Mouse (Mus musculus): Measurements from ENCODE around the gene Trp53tg5. TPM values are rescaled to one million over a fixed set of nuclear protein-coding genes. Genes with fewer than 3 reads are reported as not detected.

Gene Trp53tg5
- polyA plus RNA-seq, 1 experiment: not detected

DNA sequence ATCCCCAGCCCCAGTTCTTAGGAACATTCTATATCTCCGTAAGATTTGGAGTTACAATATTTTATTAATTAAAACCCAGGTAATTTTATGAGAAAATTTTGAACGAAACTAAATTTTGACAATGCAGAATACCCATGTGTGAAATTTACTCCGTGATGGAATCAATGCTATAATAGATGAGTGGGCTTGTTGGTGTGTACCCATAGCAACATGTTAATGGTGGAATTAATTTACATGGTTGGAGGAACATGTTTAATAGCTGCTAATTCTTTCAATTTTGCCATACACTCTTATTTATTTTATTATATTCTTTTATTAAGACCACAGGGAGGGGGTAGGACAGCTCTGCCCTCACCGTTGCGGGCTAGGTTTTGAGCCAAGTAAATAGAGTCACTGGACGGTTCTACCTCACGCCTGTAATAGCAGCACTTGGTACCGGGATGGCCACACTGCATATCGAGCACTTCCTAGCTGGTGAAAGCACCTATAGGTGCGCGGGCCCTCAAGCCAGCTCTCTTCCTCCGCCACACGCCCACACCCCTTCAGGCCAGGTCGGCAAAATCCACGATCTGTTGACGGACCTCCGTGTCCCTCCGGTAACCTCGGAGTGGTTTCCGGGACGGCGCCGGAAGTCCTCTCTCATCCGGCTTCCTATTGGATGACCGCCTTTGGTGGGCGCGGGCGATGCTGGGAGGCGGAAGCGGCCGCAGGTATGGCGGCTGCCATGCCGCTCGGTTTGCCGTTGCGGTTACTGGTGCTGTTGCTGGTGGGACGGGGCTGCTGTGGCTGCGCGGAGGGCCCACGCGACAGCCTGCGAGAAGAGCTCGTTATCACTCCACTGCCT, 23.5 kb upstream of the Trp53tg5 start, which contains the start of gene Pigt:
TSS of gene Pigt (plus strand) at position 674 of the 844 bp plus-strand sequence.
- peak; percentile 59 to 86 for DNase-seq (ENCODE audit: low read depth in 1 of 2, low spot score in 2 of 2)
- 5% methylated on average over 43 of the region's 43 CpGs for WGBS
- Histone ChIP-seq H3K4me1 (ENCODE audit: control insufficient read depth, insufficient read depth, insufficient read length) (no peaks in the 10 kb centered on the region), H3K4me3 (ENCODE audit: extremely low read depth, insufficient read depth, insufficient read length) (peak within 1 kb of the TSS; percentile 94), H3K36me3 (ENCODE audit: control insufficient read depth, insufficient read depth, low read length) (peaks cover 18% of the 10 kb centered on the region), H3K27ac (ENCODE audit: insufficient read depth, low read length) (peak within 1 kb of the TSS; percentile 78), H3K27me3 (ENCODE audit: control insufficient read depth, insufficient read depth, low read length) (no peaks in the 10 kb centered on the region)
- TF ChIP-seq POLR2A (IDR thresholded peaks at IDR 0.05; ENCODE audit: low read depth, low read length): peak; percentile 88
- TF ChIP-seq CTCF (IDR thresholded peaks at IDR 0.05; ENCODE audit: extremely low read depth, insufficient read depth, insufficient read length, insufficient replicate concordance): no peak

DNA sequence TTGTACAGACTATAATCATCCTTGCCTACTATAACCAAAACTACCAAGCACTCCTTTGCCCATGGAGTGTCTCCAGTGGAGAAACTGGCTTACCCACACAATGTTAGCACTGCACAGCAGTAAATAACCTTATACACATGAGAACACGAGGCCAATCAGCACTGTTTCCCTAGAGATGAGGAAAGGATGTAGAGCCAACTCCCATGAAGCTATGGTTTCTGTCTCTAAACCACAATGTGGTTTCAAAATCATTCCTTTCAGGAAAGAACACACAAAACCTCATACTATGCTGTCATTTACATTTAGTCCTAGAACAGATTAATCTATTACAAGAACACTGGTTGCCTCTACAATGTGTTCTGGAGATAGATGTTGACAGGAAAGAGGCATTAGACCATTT, 22.8 kb upstream of the Trp53tg5 start:
- Histone ChIP-seq H3K36me3 (ENCODE audit: control insufficient read depth, insufficient read depth, low read length) (peaks cover 12% of the 10 kb centered on the region), H3K4me1 (ENCODE audit: control insufficient read depth, insufficient read depth, insufficient read length) (no peaks in the 10 kb centered on the region), H3K4me3 (ENCODE audit: extremely low read depth, insufficient read depth, insufficient read length) (no peak overlapping the region), H3K27me3 (ENCODE audit: control insufficient read depth, insufficient read depth, low read length) (no peaks in the 10 kb centered on the region), H3K27ac (ENCODE audit: insufficient read depth, low read length) (no peak overlapping the region)
- no peak for TF ChIP-seq POLR2A (IDR thresholded peaks at IDR 0.05; ENCODE audit: low read depth, low read length)
- TF ChIP-seq CTCF (IDR thresholded peaks at IDR 0.05; ENCODE audit: extremely low read depth, insufficient read depth, insufficient read length, insufficient replicate concordance): no peak
- 5% methylated on average over 1 of the region's 1 CpGs for WGBS
- DNase-seq (ENCODE audit: low read depth in 1 of 2, low spot score in 2 of 2): no peak

DNA sequence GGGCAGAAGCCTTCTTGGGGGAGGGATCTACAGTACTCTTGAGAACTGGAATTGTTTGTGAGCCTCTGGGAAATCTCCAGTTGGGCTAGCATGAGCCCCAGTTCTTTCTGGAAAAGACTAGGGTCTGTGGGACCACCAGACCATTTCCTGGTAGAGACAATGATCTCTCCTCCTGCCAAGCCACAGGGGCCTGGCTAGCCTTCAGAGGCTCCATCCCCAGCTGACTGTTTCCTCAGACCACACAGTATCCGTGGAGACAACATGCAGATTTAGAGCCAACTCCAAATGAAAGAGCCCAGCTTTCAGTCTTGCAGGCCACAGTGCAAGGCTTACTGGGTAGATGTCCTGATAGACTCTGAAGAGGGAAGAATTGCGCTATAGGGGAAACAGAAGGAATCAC, 20.6 kb upstream of the Trp53tg5 start:
- no peak for DNase-seq (ENCODE audit: low read depth in 1 of 2, low spot score in 2 of 2)
- Histone ChIP-seq H3K4me1 (ENCODE audit: control insufficient read depth, insufficient read depth, insufficient read length) (no peaks in the 10 kb centered on the region), H3K36me3 (ENCODE audit: control insufficient read depth, insufficient read depth, low read length) (no peaks in the 10 kb centered on the region; the same call in none of the 2 replicates), H3K4me3 (ENCODE audit: extremely low read depth, insufficient read depth, insufficient read length) (no peak overlapping the region), H3K27me3 (ENCODE audit: control insufficient read depth, insufficient read depth, low read length) (no peaks in the 10 kb centered on the region), H3K27ac (ENCODE audit: insufficient read depth, low read length) (no peak overlapping the region)
- no peak for TF ChIP-seq POLR2A (IDR thresholded peaks at IDR 0.05; ENCODE audit: low read depth, low read length)
- TF ChIP-seq CTCF (IDR thresholded peaks at IDR 0.05; ENCODE audit: extremely low read depth, insufficient read depth, insufficient read length, insufficient replicate concordance): no peak
- 80% methylated on average over 2 of the region's 2 CpGs for WGBS

DNA sequence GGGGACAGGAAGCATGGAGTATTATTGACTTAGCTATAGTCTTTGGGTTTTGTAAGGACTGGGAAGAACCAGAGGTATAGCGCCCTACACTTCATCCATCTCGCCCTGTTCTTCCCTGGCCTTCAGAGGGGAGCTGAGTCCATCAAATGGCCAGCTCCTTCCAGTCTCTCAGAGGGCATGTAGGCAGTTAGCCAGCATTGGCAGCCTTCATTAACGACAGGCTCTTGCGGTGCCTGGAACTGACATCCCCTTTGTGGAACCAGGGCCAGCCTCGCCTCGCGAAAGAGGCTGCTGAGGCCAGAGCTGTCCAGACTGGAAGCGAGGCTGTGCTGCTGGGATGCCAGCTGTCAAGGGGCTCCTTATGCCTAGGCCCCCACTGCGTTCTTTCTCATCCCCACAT, 14.3 kb upstream of the Trp53tg5 start:
- Histone ChIP-seq H3K27ac (ENCODE audit: insufficient read depth, low read length) (no peak overlapping the region), H3K4me3 (ENCODE audit: extremely low read depth, insufficient read depth, insufficient read length) (no peak overlapping the region), H3K4me1 (ENCODE audit: control insufficient read depth, insufficient read depth, insufficient read length) (peaks cover 11% of the 10 kb centered on the region), H3K36me3 (ENCODE audit: control insufficient read depth, insufficient read depth, low read length) (no peaks in the 10 kb centered on the region; the same call in 1 of the 2 replicates), H3K27me3 (ENCODE audit: control insufficient read depth, insufficient read depth, low read length) (peaks cover 13% of the 10 kb centered on the region)
- no peak for DNase-seq (ENCODE audit: low read depth in 1 of 2, low spot score in 2 of 2)
- no peak for TF ChIP-seq POLR2A (IDR thresholded peaks at IDR 0.05; ENCODE audit: low read depth, low read length)
- TF ChIP-seq CTCF (IDR thresholded peaks at IDR 0.05; ENCODE audit: extremely low read depth, insufficient read depth, insufficient read length, insufficient replicate concordance): no peak
- WGBS: 84% methylated on average over 9 of the region's 9 CpGs

DNA sequence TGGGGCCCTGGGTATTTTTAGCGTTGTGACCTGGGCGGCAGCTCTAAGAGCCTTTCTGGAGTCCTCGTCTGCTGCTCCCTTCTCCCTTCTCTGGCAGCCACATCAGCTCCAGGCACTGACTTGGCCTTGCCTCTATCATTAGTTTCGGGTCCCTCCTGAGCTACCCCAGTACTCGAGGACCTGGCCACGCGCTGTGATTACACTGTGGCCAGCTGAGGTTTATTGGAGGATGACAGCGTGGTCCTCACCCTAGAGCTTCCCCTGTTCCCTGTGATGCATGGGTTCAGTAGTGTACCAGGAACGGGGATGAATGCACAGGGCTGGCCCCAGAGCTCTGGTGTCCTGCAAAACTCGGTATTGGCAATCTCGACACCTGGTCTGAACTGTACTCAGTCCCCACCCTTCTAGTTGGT, 13.6 kb upstream of the Trp53tg5 start:
- no peaks in the 10 kb centered on the region; the same call in 1 of the 2 replicates for H3K36me3 ChIP-seq (ENCODE audit: control insufficient read depth, insufficient read depth, low read length)
- H3K4me3 ChIP-seq (ENCODE audit: extremely low read depth, insufficient read depth, insufficient read length): peak overlapping the region; percentile 52; the same call in 1 of the 2 replicates
- 22% methylated on average over 11 of the region's 11 CpGs for WGBS
- peaks cover 11% of the 10 kb centered on the region for H3K4me1 ChIP-seq (ENCODE audit: control insufficient read depth, insufficient read depth, insufficient read length)
- H3K27me3 ChIP-seq (ENCODE audit: control insufficient read depth, insufficient read depth, low read length): peaks cover 13% of the 10 kb centered on the region
- TF ChIP-seq POLR2A (IDR thresholded peaks at IDR 0.05; ENCODE audit: low read depth, low read length): no peak
- TF ChIP-seq CTCF (IDR thresholded peaks at IDR 0.05; ENCODE audit: extremely low read depth, insufficient read depth, insufficient read length, insufficient replicate concordance): no peak
- DNase-seq (ENCODE audit: low read depth in 1 of 2, low spot score in 2 of 2): no peak
- H3K27ac ChIP-seq (ENCODE audit: insufficient read depth, low read length): no peak overlapping the region

DNA sequence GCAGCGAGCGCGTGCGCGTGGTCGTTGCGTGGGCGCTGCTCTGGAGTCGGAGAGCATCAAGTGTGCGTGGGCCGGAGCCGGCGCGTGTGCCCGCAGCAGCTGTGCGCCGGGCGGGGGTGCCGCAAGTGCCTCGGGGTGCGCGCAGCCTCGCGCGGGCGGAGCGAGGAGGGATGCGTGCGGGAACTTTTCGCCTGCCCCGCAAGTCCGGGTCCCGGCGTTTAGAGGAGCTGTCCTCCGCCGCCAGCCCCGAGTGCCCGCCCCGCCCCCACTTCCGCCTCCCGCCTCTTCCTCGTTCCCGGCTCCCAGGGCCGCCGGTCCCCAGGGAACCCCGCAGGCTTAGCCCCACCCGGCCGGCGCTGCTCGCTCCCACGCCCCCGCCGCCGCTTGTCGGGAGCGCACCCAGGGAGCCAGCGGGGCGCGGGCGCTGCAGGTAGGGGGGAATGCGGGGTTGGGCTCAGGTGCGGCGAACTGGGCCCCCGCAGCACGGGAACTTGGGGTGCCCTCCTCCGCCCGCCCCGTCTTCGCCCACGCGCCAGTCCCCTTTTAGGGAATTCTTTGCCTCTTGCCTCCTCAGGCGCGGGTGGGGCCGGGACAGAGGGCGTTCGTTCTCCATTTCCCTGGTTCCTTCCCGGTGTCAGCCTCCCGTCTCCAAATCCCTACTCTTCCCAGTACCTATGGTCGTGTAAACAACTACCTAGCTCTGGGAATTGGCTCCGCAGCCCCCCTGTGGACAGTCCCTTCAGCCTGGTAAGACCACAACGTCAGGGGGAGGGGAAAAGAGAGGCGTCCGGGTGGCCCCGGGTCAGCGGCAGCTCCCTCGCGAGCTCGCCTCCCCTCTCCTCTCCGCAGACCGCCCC, 13.0 kb upstream of the Trp53tg5 start:
- 0 out of 2 replicates have a peak overlapping the region, but pooled peaks have one; percentile 8 for H3K27ac ChIP-seq (ENCODE audit: insufficient read depth, low read length)
- peaks cover 13% of the 10 kb centered on the region for H3K27me3 ChIP-seq (ENCODE audit: control insufficient read depth, insufficient read depth, low read length)
- no peak for TF ChIP-seq POLR2A (IDR thresholded peaks at IDR 0.05; ENCODE audit: low read depth, low read length)
- TF ChIP-seq CTCF (IDR thresholded peaks at IDR 0.05; ENCODE audit: extremely low read depth, insufficient read depth, insufficient read length, insufficient replicate concordance): no peak
- H3K36me3 ChIP-seq (ENCODE audit: control insufficient read depth, insufficient read depth, low read length): no peaks in the 10 kb centered on the region; the same call in 1 of the 2 replicates
- peak overlapping the region; percentile 52 for H3K4me3 ChIP-seq (ENCODE audit: extremely low read depth, insufficient read depth, insufficient read length)
- peaks cover 11% of the 10 kb centered on the region for H3K4me1 ChIP-seq (ENCODE audit: control insufficient read depth, insufficient read depth, insufficient read length)
- DNase-seq (ENCODE audit: low read depth in 1 of 2, low spot score in 2 of 2): peak in 1 of 2 experiments; percentile 18
- 2% methylated on average over 88 of the region's 90 CpGs for WGBS

Data from spleen, adult 2 months (tissue).